Mouse (Mus musculus) frontal cortex, postnatal 10 days (tissue): ENCODE data around the gene Phlda1.

ENCODE experiments used
- DNase-seq, 2 experiments: peaks; one replicate each; pipeline ENCODE4 v3.0.0; 2022; ENCODE audit warnings: low spot score in 2 of 2, mixed read lengths in 1 of 2

Phlda1 gene

GRCm38 (mm10) chr10:111504606-111505005 is 1.5 kb upstream of the Phlda1 start:
- DNase-seq = no peak

DNA sequence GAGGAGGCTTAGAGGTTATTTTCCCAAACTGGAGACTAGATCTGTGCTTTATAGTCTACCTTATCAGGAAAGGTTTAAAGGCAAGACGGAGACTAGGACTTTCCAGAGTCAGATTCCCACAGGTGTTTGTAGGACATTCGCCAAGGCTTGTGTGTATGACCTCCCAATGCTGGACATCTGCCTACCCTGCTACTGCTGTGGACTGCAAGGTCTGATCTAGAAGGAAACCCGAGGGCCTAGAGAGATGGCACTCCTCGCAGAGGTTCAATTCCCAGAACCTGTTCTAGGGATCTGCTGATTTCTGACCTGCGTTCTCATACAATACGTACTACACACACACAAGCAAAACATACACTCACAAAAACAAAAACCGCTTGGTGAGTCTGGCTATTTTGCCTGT is 680 bp upstream of the Phlda1 start:
- DNase-seq = no peak

- DNase-seq = peak in 1 of 2 experiments; percentile 45
These were observed 907 bp downstream of the Phlda1 start for GRCm38 (mm10) chr10:111506926-111507459.

DNA sequence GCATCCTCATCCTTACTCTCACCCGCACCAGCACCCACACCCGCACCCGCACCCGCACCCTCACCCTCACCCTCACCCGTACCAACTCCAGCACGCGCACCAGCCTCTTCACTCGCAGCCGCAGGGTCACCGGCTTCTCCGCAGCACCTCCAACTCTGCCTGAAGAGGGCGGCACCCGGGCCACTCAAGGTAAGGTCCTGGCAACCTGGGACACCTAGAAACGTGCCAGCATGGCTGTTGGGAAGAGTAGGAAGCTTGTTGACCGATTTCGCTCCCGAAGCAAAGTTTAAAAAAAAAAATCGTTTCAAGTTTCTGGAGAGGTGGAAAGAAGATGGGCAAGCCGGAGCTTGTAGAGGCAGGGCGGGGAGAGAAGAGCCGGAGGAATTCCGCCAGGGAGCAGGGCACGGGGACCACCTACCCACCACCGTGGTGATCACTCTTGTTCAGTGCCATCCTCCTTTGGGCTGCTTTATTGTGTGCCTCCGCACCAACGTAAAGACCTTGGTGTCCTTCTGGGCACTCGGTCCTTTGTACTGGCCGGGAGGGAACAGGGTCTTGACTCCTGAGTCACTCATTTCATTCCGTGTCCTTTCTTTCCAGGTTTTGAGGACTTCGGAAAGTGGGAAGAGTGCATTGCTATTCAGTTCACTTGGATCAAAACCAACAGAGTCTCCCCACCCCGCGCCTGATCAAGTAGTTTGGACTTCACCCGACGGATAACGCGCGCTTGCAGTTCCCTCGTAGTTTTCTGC is 1.6 kb downstream of the Phlda1 start:
- peak; percentile 38 to 62 for DNase-seq

DNA sequence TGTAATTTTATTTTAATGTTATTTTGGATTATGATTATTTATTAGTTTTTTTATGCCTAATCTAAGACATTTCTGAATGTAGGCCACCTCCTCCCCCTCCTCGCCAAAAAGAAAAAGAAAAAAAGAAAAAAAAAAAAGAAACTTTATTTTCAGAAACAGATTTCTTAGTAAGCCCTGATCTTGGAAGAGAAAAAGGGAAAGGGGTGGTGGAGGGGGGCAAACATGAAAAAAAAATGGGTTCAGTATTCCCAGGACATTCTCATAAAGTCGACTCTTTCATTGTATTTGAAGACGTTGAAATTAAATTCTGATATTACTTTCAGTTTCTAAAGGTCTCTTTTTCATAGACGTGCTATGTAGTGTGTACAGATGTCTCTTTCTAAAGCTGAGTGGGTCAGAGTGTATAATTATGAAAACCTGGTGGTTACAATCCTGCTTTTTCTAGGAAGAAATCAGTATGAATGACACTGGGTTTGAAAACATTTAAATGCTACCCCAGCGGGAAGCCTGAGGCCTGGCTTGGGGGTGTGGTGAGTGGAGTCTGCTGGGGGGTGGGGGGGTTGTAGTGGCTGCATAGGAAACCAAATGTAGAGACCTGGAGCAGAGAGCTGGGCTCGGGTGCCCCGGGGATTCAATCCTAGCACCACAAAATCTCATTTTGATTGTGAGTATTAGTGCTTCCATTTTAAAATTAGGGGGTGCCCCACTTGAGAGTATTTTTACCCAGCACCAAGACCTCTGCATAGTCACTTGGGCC is 2.4 kb downstream of the Phlda1 start:
- DNase-seq = no peak

DNA sequence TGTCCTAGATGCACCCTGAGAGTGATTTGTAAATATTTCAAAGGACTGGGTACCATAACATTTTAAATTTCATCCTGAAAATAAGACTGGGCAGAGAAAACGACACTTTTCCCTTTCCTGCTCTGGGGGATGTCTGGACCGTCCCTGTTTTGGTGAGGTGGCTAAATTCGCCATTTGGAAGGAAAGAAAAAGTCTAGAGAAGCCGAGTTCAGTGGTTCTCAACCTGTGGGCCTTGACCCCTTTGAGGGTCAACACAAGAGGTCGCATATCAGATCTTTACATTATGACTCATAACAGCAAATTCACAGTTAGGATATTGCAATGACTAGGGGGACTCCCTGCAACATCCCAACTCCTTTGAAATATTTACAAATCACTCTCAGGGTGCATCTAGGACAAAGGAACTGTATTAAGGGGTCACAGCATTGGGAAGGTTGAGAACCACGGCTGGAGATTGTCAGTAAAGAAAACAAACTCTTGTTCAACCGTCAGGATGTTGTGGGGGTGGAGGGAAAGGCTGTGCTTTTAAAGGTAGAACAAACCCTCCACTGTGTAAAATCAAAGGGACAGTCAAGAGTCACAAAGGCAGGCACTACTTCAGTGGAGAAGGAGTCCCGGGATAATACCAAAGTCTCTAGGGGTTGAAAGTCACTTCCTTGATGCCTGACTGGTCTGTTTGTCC is 3.2 kb downstream of the Phlda1 start:
- DNase-seq = no peak

GRCm38 (mm10) chr10:111509981-111510380 is 3.9 kb downstream of the Phlda1 start:
- DNase-seq = no peak

DNA sequence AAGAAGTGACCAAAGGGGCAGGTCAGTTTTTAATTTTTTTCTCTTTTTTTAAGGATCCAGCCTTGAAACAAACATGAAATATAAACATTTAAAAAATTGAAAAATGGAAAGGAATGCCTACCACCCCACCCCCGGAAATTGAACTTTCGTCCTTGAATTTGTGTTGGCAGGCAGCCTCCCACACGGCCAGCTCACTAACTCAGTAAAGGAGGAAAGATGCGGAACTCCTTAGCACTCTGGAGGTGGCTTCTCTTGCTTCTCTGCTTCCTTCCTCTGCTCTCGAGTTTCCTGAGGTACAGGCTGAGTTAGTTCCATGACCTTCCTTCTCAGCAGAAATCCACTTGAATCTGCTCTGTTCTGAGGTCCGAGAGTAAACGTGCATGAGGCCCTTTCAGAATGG is 4.7 kb downstream of the Phlda1 start:
- DNase-seq = no peak

GRCm38 (mm10) chr10:111512036-111512568 is 6.0 kb downstream of the Phlda1 start:
- DNase-seq = no peak

GRCm38 (mm10) chr10:111514282-111514885 is 8.3 kb downstream of the Phlda1 start:
- no peak for DNase-seq

DNA sequence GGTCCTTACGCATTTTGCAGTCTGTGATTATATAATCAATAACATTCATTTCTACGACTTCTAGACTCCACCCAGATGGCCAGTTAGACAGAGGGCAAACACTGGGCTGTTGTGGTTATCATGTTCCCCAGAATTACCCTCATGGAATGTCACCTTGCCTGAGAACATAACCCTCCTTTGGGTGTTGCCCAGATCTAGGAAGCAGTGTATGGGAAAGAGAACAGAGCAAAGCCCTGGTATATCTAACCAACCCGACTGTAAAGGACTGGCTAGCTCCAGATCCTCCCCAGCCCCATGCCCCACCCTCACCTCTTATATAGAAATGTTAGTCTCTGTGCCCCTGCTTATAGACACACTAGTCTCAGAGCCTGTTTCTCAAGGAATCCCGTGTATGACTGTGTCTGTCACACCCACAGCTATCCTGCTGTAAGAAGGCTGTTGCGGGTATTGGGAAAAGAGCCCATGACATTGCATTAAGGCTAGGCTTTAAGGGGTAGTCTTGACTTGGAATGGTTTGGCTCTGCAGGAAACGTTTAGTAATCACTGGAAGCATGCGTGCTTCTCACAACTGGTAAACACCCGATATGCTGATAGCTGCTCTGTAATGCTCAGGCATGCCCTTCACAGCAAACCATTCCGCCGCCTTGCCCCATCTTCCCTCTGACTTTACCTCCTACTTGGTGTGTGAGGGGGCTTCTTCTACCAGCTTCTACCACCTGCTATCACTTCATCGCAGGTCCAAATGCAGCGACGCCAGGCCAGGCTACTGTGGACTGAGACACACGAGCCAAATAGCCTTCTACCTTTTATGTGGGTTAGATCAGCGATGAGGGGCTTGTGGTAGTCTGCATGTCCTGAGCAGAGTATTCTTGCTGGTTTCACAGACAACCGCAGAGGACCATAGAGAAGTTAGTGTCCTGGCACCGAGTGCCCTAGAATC is 9.3 kb downstream of the Phlda1 start:
- DNase-seq = no peak

- DNase-seq = no peak
These were observed 10.1 kb downstream of the Phlda1 start for GRCm38 (mm10) chr10:111516172-111516588.

DNA sequence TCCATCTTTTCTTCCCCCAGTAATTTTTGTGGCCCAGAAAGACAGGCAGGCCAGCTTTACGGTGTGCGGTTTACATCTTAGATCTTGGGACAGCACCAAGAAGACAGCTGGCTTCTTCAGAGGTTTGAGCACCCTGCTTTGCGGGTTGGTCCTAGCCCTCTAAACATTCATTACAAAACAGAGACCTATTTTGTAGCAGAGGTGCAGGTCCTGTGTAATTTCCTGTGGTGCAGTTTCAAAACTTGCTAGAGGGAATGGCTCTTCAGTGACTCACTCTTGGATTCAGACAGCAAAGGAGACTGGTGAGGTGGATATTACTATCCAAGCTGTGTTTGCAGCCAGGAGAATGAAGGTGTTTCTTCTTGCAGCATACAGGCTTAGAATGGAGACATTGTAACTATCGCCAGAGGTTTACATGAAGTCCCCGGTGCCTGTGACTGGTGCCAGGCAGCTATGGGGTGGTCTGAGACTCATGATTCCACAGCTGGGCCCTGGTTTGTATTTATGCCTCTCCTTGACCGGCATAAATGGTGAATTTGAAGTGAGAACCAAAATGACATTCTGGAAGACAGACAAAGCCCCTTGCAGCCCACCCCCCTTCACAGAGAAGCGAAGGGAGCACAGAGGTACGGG is 10.8 kb downstream of the Phlda1 start:
- no peak for DNase-seq

- no peak for DNase-seq
These were observed 12.3 kb downstream of the Phlda1 start for GRCm38 (mm10) chr10:111518350-111518749.

- DNase-seq = no peak
These were observed 13.7 kb downstream of the Phlda1 start for GRCm38 (mm10) chr10:111519620-111520370.

DNA sequence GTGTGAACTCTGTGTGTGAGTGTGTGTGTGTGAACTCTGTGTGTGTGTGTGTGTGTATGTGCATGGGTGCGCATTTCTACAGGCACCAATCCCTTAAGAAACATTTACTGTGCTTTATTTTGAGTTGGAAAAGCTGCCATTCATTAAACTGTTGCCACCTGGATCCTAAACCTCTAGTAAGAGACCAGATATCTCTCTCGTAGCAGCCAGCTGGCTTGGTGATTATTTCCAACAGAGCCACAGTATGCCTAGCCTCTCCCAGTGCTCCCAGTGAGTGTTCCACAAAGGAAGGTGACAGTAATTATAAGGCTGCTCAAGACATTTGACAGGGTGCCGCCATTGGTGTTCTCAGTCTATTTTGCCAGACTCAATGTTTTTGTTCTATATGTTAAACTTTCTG is 14.5 kb downstream of the Phlda1 start:
- DNase-seq = no peak

DNA sequence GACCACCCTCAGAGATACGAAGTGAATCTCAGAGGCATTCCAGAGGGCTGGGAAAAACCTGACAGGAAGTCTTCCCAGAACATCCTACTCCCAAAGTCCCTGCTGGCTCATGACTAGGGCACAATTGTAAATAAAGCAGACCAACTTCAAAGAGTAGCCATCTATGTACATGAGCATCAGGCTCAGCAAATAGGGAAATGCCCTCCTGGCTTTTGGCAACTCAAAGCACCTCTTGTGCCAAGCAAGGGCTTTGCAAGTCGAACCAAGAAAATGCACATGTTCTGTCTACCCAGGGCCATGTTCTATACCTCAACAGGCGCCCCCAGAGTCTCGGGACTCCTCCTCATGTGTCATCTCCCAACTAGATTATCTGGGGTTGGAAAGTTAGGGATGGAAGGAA is 15.6 kb downstream of the Phlda1 start:
- no peak for DNase-seq

GRCm38 (mm10) chr10:111522230-111522629 is 16.1 kb downstream of the Phlda1 start:
- no peak for DNase-seq

DNA sequence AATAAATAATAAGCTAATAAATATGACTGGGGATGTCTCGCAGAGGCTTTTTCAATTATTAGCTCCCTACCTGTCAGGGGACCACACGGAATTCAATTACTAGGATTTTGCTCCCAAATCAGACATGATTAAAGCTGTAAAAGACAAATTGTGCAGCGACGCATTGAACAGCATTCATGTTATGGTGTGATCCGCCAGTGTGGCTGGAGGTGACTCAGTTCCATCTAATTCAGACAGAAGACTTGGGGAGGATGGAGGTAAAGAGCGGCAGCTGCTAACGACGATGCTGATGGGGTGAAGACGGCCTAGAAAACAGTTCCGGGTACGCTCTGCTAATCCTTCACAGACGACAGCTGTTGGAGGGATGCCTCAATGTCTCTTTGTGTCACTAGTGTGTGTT is 17.8 kb downstream of the Phlda1 start:
- DNase-seq = no peak
